Mouse (Mus musculus) bone marrow, adult 2 months (tissue): ENCODE measurements around the gene Hpse2. TPM values are rescaled to one million over a fixed set of nuclear protein-coding genes. Genes with fewer than 3 reads are reported as not detected.

Source experiments
- H3K27ac ChIP-seq: fragments of 200-500 bp; 2 replicates; pipeline ENCODE4 v1.5.1; 2012; ENCODE audit warnings: low read depth, mild to moderate bottlenecking, control low read depth, inconsistent platforms, low read length; ENCODE audit not compliant: control insufficient read depth, poor library complexity, insufficient read depth
- H3K4me1 ChIP-seq: fragments of 200-500 bp; 2 replicates; pipeline ENCODE4 v1.6.1; 2011; ENCODE audit warnings: low read length; ENCODE audit not compliant: control insufficient read depth, insufficient read depth
- H3K4me3 ChIP-seq: fragments of 200-500 bp; replicated peaks from 2 replicates; pipeline ENCODE3; 2011; ENCODE audit warnings: mild to moderate bottlenecking, low read depth, low read length, control low read depth; ENCODE audit not compliant: control insufficient read depth
- CTCF ChIP-seq: fragments of 200-500 bp; IDR thresholded peaks from 2 replicates; pipeline ENCODE4 v1.5.1; 2011; ENCODE audit warnings: low read length, control low read depth; ENCODE audit not compliant: control insufficient read depth, insufficient read depth
- POLR2A ChIP-seq: fragments of 200-500 bp; IDR thresholded peaks from 2 replicates; pipeline ENCODE4 v1.6.1; 2011; ENCODE audit warnings: low read depth, mild to moderate bottlenecking, control low read depth, low read length, borderline replicate concordance; ENCODE audit not compliant: control insufficient read depth
- WGBS: fragments of 180-500 bp; shearing (Covaris S2); methylation state at CpG from one replicate; pipeline ENCODE4 v1.1.7; 2018; 5-methylcytosine and 5-hydroxymethylcytosine counted together
- polyA plus RNA-seq: library from polyadenylated mRNA; stranded (reverse); fragments of >200 nt; gene quantifications from 2 replicates; pipeline ENCODE4 v1.2.4, GENCODE M21; 2011; ENCODE audit warnings: low replicate concordance; ENCODE audit not compliant: missing spikeins, insufficient read depth, insufficient read length

The Hpse2 gene
- polyA plus RNA-seq, 1 experiment: not detected

- TF ChIP-seq POLR2A (no peak), CTCF (no peak)
- Histone ChIP-seq H3K4me3 (no peak overlapping the region), H3K4me1 (no peaks in the 10 kb centered on the region; the same call in 1 of the 2 replicates), H3K27ac (no peak overlapping the region)
- 77% methylated on average over 4 of the region's 4 CpGs for WGBS
Measured at GRCm38 (mm10) chr19:42909719-42910118, 478.4 kb downstream of the Hpse2 start.

GRCm38 (mm10) chr19:42908553-42908952 lies 479.6 kb downstream of the Hpse2 start:
- Histone ChIP-seq H3K27ac (no peak overlapping the region), H3K4me1 (no peaks in the 10 kb centered on the region; the same call in 1 of the 2 replicates), H3K4me3 (no peak overlapping the region)
- TF ChIP-seq CTCF: no peak
- no peak for TF ChIP-seq POLR2A
- WGBS: 78% methylated on average over 6 of the region's 6 CpGs

- Histone ChIP-seq H3K4me1 (no peaks in the 10 kb centered on the region; the same call in 1 of the 2 replicates), H3K4me3 (no peak overlapping the region), H3K27ac (no peak overlapping the region)
- TF ChIP-seq CTCF (no peak), POLR2A (no peak)
- WGBS: 78% methylated on average over 5 of the region's 5 CpGs
Measured at GRCm38 (mm10) chr19:42906328-42906727, 481.8 kb downstream of the Hpse2 start.

GRCm38 (mm10) chr19:42904726-42905125 lies 483.4 kb downstream of the Hpse2 start:
- Histone ChIP-seq H3K27ac (no peak overlapping the region), H3K4me1 (no peaks in the 10 kb centered on the region; the same call in 1 of the 2 replicates), H3K4me3 (no peak overlapping the region)
- TF ChIP-seq POLR2A (no peak), CTCF (no peak)
- 42% methylated on average over 7 of the region's 7 CpGs for WGBS

GRCm38 (mm10) chr19:42904240-42904639 lies 483.9 kb downstream of the Hpse2 start:
- Histone ChIP-seq H3K27ac (no peak overlapping the region), H3K4me3 (no peak overlapping the region), H3K4me1 (no peaks in the 10 kb centered on the region; the same call in 1 of the 2 replicates)
- no peak for TF ChIP-seq POLR2A
- TF ChIP-seq CTCF: no peak
- WGBS: 76% methylated on average over 4 of the region's 4 CpGs

- no peak overlapping the region for H3K4me3 ChIP-seq
- 80% methylated on average over 6 of the region's 6 CpGs for WGBS
- no peaks in the 10 kb centered on the region for H3K4me1 ChIP-seq
- TF ChIP-seq POLR2A (no peak), CTCF (no peak)
- H3K27ac ChIP-seq: no peak overlapping the region
Measured at GRCm38 (mm10) chr19:42903840-42904239, 484.3 kb downstream of the Hpse2 start.

GRCm38 (mm10) chr19:42902410-42903021 lies 485.6 kb downstream of the Hpse2 start:
- TF ChIP-seq POLR2A (no peak), CTCF (no peak)
- H3K4me1 ChIP-seq: no peaks in the 10 kb centered on the region
- WGBS: 72% methylated on average over 6 of the region's 6 CpGs

GRCm38 (mm10) chr19:42891599-42891998 lies 496.6 kb downstream of the Hpse2 start:
- 75% methylated on average over 5 of the region's 5 CpGs for WGBS
- Histone ChIP-seq H3K4me3 (no peak overlapping the region), H3K4me1 (no peaks in the 10 kb centered on the region), H3K27ac (no peak overlapping the region)
- TF ChIP-seq POLR2A: no peak
- no peak for TF ChIP-seq CTCF

More at GRCm38 (mm10) chr19:42902410-42903021, 485.6 kb downstream of the Hpse2 start:
- H3K27ac ChIP-seq: no peak overlapping the region
- no peak overlapping the region for H3K4me3 ChIP-seq

GRCm38 (mm10) chr19:42877653-42878052 lies 510.5 kb downstream of the Hpse2 start:
- no peak overlapping the region for H3K27ac ChIP-seq
- 72% methylated on average over 4 of the region's 4 CpGs for WGBS
- no peak for TF ChIP-seq CTCF
- no peak for TF ChIP-seq POLR2A
- H3K4me3 ChIP-seq: no peak overlapping the region
- H3K4me1 ChIP-seq: no peaks in the 10 kb centered on the region
